Mouse (Mus musculus): ENCODE data around the gene Rnf207.

DNA sequence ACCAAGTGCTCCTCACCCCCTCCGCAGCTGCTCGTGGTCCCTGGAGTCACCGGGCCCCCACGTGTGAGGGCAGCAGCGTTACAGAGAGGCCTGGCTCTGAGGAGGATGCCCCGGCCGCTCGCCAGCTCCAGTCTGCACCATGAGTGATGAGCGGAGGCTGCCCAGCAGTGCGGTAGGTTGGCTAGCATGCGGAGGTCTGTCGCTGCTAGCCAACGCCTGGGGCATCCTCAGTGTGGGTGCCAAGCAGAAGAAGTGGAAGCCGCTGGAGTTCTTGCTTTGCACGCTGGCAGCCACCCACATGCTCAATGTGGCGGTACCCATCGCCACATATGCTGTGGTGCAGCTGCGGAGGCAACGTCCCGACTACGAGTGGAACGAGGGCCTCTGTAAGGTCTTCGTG lies 39.8 kb downstream of the Rnf207 start:
- TF ChIP-seq CTCF (IDR thresholded peaks at IDR 0.05; ENCODE audit: low read depth, low read length) (no peak), POLR2A (IDR thresholded peaks at IDR 0.05; ENCODE audit: borderline replicate concordance, low read depth, low read length) (no peak)

Data from bone marrow macrophage, adult 2 months (primary cell).